Mouse (Mus musculus) lung, postnatal 0 days (tissue): Measurements from ENCODE around the gene Aldh3a1. TPM values are rescaled to one million over a fixed set of nuclear protein-coding genes. Genes with fewer than 3 reads are reported as not detected.
"Not testable (repeated sequence)": the region's sequence is repeated elsewhere in the genome, so short reads cannot be mapped to it uniquely, and the experiment has no call there.

ENCODE experiments used
- ATAC-seq: fragments of 200-750 bp; cut with Nextera tagmentation; 2 replicates; pipeline ENCODE4 v1.8.0; 2017; ENCODE audit warnings: moderate library complexity
- DNase-seq: peaks from one replicate; pipeline ENCODE4 v3.0.0-alpha.2; 2016; ENCODE audit warnings: low spot score
- H3K27ac ChIP-seq: fragments of 300-500 bp; sonication (generic); 2 replicates; pipeline ENCODE4 v1.5.1; 2014; ENCODE audit warnings: antibody characterized with exemption, mild to moderate bottlenecking, low read length, mixed read lengths
- H3K27me3 ChIP-seq: fragments of 300-500 bp; sonication (generic); replicated peaks from 2 replicates; pipeline ENCODE4 v1.6.1; 2014; ENCODE audit warnings: low read length, mixed read lengths; ENCODE audit not compliant: insufficient read depth
- H3K36me3 ChIP-seq: fragments of 300-500 bp; sonication (generic); 2 replicates; pipeline ENCODE4 v1.6.1; 2014; ENCODE audit warnings: low read length, mixed read lengths; ENCODE audit not compliant: insufficient read depth
- H3K4me1 ChIP-seq: fragments of 300-500 bp; sonication (generic); 2 replicates; pipeline ENCODE4 v1.6.1; 2014; ENCODE audit warnings: antibody characterized with exemption, low read depth, low read length, mixed read lengths; ENCODE audit not compliant: insufficient read depth
- H3K4me2 ChIP-seq: fragments of 300-500 bp; sonication (generic); replicated peaks from 2 replicates; pipeline ENCODE4 v1.6.1; 2014; ENCODE audit warnings: low read depth, mild to moderate bottlenecking, low read length, moderate library complexity, mixed read lengths
- H3K4me3 ChIP-seq: fragments of 300-500 bp; sonication (generic); 2 replicates; pipeline ENCODE4 v1.5.1; 2014; ENCODE audit warnings: low read depth, low read length
- H3K9ac ChIP-seq: fragments of 300-500 bp; sonication (generic); replicated peaks from 2 replicates; pipeline ENCODE4 v1.6.1; 2014; ENCODE audit warnings: low read depth, mild to moderate bottlenecking
- H3K9me3 ChIP-seq: fragments of 300-500 bp; sonication (generic); 2 replicates; pipeline ENCODE4 v1.6.1; 2016; ENCODE audit warnings: low read length, mixed read lengths
- CTCF ChIP-seq: IDR thresholded peaks from 2 replicates; pipeline ENCODE4 v1.5.1; 2016; ENCODE audit warnings: antibody characterized with exemption, mild to moderate bottlenecking
- EP300 ChIP-seq: IDR thresholded peaks from 2 replicates; pipeline ENCODE4 v1.6.1; 2016; ENCODE audit warnings: antibody characterized with exemption, mild to moderate bottlenecking, control low read depth
- WGBS: fragments of 180-500 bp; shearing (Covaris S2); extraction: QIAGEN DNeasy Blood & Tissue Kit; methylation state at CpG from one replicate; pipeline ENCODE4 v1.1.7; 2014; 5-methylcytosine and 5-hydroxymethylcytosine counted together
- polyA plus RNA-seq: library from polyadenylated mRNA; unstranded; fragments of >200 nt; fragmentation: Nextera tagmentation; extraction: Ambion mirVana; gene quantifications from 2 replicates; pipeline ENCODE4 v1.2.1, GENCODE M21; 2015

Gene Aldh3a1
- polyA plus RNA-seq, 1 experiment from 2014 or later: 7.8 TPM

DNA sequence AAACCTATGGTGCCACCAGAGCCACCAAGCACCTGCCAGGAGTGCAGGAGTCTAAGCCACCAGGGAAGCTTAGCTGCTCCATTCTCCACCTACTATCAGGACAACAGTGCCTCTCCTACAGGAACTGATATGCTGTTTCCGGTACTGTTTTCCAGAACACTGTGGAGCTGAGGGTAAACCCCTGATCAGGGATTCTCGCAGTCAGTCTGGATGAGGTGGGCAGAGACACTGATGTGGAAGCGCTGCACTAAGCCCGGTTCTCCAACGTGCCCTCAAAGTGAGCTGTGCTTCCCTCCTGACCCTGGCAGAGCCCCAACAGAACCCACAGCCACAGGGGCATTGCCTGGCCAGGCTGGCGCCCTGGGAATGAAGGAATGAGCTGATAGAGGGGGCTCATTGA, 43.0 kb upstream of the Aldh3a1 start:
- Histone ChIP-seq H3K4me1 (no peaks in the 10 kb centered on the region), H3K4me3 (no peak overlapping the region), H3K36me3 (peaks cover 78% of the 10 kb centered on the region), H3K27ac (no peak overlapping the region), H3K4me2 (no peak overlapping the region), H3K9ac (no peak overlapping the region), H3K27me3 (no peaks in the 10 kb centered on the region), H3K9me3 (no peaks in the 10 kb centered on the region)
- ATAC-seq: no peak
- 94% methylated on average over 6 of the region's 6 CpGs for WGBS
- no peak for DNase-seq
- no peak for TF ChIP-seq CTCF
- no peak for TF ChIP-seq EP300

DNA sequence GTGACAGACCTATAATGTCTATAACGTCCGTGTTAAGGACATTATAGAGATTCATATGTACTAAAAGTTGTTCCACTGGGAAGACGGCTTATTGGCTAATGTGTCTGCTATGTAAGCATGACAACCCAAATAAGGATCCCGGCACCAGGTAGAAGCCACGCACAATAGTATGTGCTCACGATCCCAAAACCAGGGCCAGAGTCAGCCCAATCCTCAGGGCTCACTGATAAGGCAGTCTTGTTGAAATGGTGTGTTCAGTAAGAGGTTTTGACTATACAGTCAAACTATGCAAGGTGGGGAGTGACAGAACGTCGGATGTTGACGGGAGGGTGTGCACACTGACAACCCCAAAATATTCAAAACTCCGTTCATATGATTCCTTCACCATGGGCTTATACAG, 42.5 kb upstream of the Aldh3a1 start:
- Histone ChIP-seq H3K4me3 (no peak overlapping the region), H3K36me3 (peaks cover 73% of the 10 kb centered on the region), H3K9me3 (no peaks in the 10 kb centered on the region), H3K27me3 (no peaks in the 10 kb centered on the region), H3K4me1 (no peaks in the 10 kb centered on the region), H3K27ac (no peak overlapping the region), H3K9ac (no peak overlapping the region), H3K4me2 (no peak overlapping the region)
- TF ChIP-seq CTCF (no peak), EP300 (no peak)
- ATAC-seq: no peak
- DNase-seq: no peak
- WGBS: 92% methylated on average over 10 of the region's 10 CpGs

DNA sequence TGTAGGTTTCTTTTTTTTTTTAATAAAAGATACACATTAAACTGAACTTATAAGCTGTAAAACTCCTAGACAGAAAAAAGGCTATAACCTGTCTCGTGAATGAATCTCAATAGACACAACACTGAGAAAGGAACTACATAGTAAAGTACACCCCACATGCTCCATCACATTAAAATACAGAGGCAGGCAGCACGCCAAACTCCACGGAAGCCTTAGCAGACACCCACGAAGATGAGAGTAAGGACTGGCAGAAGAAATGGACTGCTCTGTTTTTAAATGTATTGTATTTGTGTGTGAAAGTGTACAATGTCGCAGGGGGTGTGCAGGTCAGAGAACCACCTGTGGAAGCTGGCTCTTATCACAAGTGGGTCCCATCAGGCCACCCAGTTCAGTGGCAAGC, 37.2 kb upstream of the Aldh3a1 start:
- Histone ChIP-seq H3K4me1 (no peaks in the 10 kb centered on the region), H3K9me3 (no peaks in the 10 kb centered on the region), H3K4me3 (no peak overlapping the region), H3K4me2 (no peak overlapping the region), H3K36me3 (peaks cover 24% of the 10 kb centered on the region; the same call in 1 of the 2 replicates), H3K27me3 (no peaks in the 10 kb centered on the region), H3K27ac (no peak overlapping the region), H3K9ac (no peak overlapping the region)
- WGBS: 70% methylated on average over 5 of the region's 5 CpGs
- no peak for ATAC-seq
- DNase-seq: no peak
- TF ChIP-seq CTCF: no peak
- TF ChIP-seq EP300: no peak

DNA sequence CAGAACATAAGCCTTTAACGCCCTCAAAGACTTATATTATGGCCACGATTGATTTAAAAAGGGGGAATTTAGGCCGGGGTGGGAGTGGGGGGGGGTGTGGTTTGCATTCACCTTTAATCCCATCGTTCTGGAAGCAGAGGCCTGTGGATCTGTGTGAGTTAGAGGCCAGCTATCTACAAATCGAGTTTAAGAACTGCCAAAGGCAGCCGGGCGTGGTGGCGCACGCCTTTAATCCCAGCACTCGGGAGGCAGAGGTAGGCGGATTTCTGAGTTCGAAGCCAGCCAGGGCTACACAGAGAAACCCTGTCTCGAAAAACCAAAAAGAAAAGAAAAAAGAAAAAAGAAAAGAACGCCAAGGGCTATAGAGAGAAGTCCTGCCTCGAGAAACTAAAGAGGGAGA, 33.9 kb upstream of the Aldh3a1 start:
- Histone ChIP-seq H3K4me2 (peak overlapping the region; percentile 91), H3K4me3 (peak overlapping the region; percentile 97; the same call in 1 of the 2 replicates)
- WGBS: 31% methylated on average over 15 of the region's 15 CpGs
- not testable (repeated sequence) for H3K9ac ChIP-seq, DNase-seq, ATAC-seq, H3K4me1 ChIP-seq, H3K27ac ChIP-seq, H3K36me3 ChIP-seq, H3K27me3 ChIP-seq, H3K9me3 ChIP-seq

DNA sequence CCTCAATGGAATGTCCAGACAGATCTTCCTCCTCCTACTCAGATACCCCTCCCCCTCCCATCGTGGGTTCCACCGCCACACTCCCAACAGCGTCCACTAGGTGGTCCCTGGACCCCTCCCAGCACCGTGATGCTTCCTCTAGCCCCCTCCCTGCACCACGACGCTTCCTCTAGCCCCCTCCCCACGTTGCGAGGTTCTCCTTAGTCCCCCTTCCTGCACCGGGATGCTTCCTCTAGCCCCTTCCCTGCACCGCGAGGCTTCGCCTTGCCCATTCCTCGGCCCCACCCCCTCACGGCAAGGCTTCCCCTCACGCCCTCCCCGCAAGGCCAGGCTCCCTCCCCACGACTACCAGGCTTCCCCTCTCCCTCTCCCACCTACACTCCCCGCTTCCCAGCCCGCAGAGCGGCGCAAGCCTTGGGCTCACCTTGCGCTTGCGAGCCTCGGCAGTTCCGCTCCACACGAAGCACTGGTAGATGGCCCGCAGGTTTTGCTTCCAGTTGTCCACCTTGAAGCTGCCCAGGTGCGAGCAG, 33.0 kb upstream of the Aldh3a1 start:
- H3K4me2 ChIP-seq: peak overlapping the region; percentile 91
- ATAC-seq (peak; percentile 20), DNase-seq (peak; percentile 83)
- no peaks in the 10 kb centered on the region for H3K27me3 ChIP-seq
- WGBS: 3% methylated on average over 28 of the region's 28 CpGs
- H3K27ac ChIP-seq: peak overlapping the region; percentile 98
- H3K9me3 ChIP-seq: no peaks in the 10 kb centered on the region
- no peaks in the 10 kb centered on the region for H3K36me3 ChIP-seq
- H3K4me1 ChIP-seq: no peaks in the 10 kb centered on the region
- no peak for TF ChIP-seq EP300
- TF ChIP-seq CTCF: peak; percentile 71
- peak overlapping the region; percentile 96 for H3K9ac ChIP-seq
- peak overlapping the region; percentile 97 for H3K4me3 ChIP-seq

DNA sequence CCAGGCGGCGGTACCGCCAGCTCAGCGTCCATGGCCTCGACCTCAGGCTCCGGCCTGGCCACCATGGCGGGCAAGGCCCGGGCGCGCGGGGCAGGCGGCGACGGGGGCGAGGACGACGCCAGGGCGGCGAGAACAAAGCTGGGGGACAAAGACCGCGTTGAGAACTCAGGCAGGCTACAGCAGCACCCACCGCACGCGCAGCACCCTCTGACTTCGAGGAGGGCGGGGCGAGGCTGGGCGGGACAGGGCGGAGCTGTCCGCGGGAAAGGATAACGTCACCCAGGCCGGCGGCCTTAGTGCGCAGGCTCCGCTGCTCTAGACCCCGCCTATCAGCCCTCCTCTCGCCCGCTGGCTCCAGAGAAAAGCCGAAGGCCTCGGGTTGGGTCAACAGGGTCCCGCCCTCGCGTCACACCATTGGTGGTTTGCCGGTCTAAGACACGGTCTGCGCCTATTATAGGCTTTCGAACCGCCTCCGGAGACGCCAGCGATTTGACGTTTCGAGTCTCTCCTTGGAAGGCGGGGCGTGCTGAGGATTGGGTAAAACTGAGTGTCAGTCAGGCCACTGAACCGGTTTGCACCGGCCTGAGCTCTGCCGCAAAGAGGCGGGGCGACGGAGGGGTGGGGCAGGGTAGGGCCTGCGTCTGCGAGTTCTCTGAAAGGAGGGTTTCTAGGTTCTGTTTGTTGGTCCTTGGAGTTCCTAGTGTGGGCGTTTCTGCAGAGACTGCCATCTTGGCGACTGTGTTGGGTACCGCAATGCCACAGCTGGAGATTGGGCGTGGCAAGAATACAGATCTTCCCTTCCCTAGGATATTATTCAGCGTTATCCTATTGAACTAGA, 32.3 kb upstream of the Aldh3a1 start, which contains the start of gene Usp22:
TSS of gene Usp22 (minus strand) at position 235 of the 838 bp plus-strand sequence.
- Histone ChIP-seq H3K4me2 (peak within 1 kb of the TSS; percentile 91), H3K27me3 (no peaks in the 10 kb centered on the region), H3K4me3 (peak within 1 kb of the TSS; percentile 97), H3K36me3 (no peaks in the 10 kb centered on the region), H3K4me1 (no peaks in the 10 kb centered on the region), H3K27ac (peak within 1 kb of the TSS; percentile 98), H3K9me3 (no peaks in the 10 kb centered on the region), H3K9ac (peak within 1 kb of the TSS; percentile 96)
- TF ChIP-seq CTCF: peak; percentile 31; the same call in 1 of the 2 replicates
- no peak for TF ChIP-seq EP300
- 0% methylated on average over 67 of the region's 69 CpGs for whole genome bisulfite sequencing
- peak; percentile 100 for DNase-seq
- peak; percentile 98 for ATAC-seq
